Mouse (Mus musculus) C2C12 (cell line): ENCODE measurements around the gene Prr3. TPM values are rescaled to one million over a fixed set of nuclear protein-coding genes. Genes with fewer than 3 reads are reported as not detected.
"Not testable (repeated sequence)": the region's sequence is repeated elsewhere in the genome, so short reads cannot be mapped to it uniquely, and the experiment has no call there.

ENCODE experiments used
- H3K27me3 ChIP-seq: one replicate; pipeline ENCODE4 v1.6.1; 2011; ENCODE audit not compliant: control insufficient read depth, insufficient read depth, insufficient read length
- H3K36me3 ChIP-seq: one replicate; pipeline ENCODE4 v1.6.1; 2011; ENCODE audit not compliant: control insufficient read depth, insufficient read depth
- H3K4me3 ChIP-seq: one replicate; pipeline ENCODE4 v1.5.1; 2011; ENCODE audit warnings: mild to moderate bottlenecking, control low read depth; ENCODE audit not compliant: poor library complexity, insufficient read depth, severe bottlenecking
- H3K79me2 ChIP-seq: one replicate; pipeline ENCODE4 v1.6.1; 2011; ENCODE audit not compliant: control insufficient read depth, insufficient read depth
- H3K79me3 ChIP-seq: one replicate; pipeline ENCODE4 v1.6.1; 2011; ENCODE audit warnings: low read depth, control low read depth
- H3ac ChIP-seq: one replicate; pipeline ENCODE3; 2011; ENCODE audit warnings: low read depth; ENCODE audit not compliant: control insufficient read depth, insufficient read length
- CEBPB ChIP-seq: IDR thresholded peaks from one replicate; pipeline ENCODE4 v1.6.1; 2011; ENCODE audit warnings: low read depth, mild to moderate bottlenecking, control low read depth, moderate library complexity
- CTCF ChIP-seq: IDR thresholded peaks from one replicate; pipeline ENCODE4 v1.5.1; 2011; ENCODE audit not compliant: control insufficient read depth, insufficient read depth, insufficient read length
- FOSL1 ChIP-seq: IDR thresholded peaks from one replicate; pipeline ENCODE4 v1.8.0; 2011; ENCODE audit warnings: mild to moderate bottlenecking, low read length; ENCODE audit not compliant: poor library complexity, insufficient read depth, severe bottlenecking
- MAX ChIP-seq: IDR thresholded peaks from one replicate; pipeline ENCODE4 v1.6.1; 2011; ENCODE audit warnings: mild to moderate bottlenecking, control low read depth
- MYOD1 ChIP-seq: IDR thresholded peaks from one replicate; pipeline ENCODE4 v1.6.1; 2011; ENCODE audit warnings: low read depth; ENCODE audit not compliant: control insufficient read depth, insufficient read length
- MYOG ChIP-seq: IDR thresholded peaks from one replicate; pipeline ENCODE4 v1.6.1; 2011; ENCODE audit not compliant: control insufficient read depth, insufficient read length; ENCODE audit errors: extremely low read depth
- USF1 ChIP-seq: IDR thresholded peaks from one replicate; pipeline ENCODE4 v1.6.1; 2011; ENCODE audit warnings: low read depth, mild to moderate bottlenecking, control low read depth, moderate library complexity
- polyA plus RNA-seq: library from polyadenylated mRNA; unstranded; fragments of >200 nt; fragmentation: generic; extraction: Trizol; gene quantifications from one replicate; pipeline ENCODE4 v1.2.1, GENCODE M21; 2012; ENCODE audit warnings: missing spikeins

Gene Prr3
- polyA plus RNA-seq, 1 experiment, result 13.7 TPM

- TF ChIP-seq MAX (no peak), USF1 (no peak), FOSL1 (no peak), MYOD1 (no peak), CEBPB (no peak), CTCF (no peak), MYOG (no peak)
- no peaks in the 10 kb centered on the region for H3K36me3 ChIP-seq
- H3K79me3 ChIP-seq, result peaks cover 64% of the 10 kb centered on the region
- H3K79me2 ChIP-seq, result peaks cover 91% of the 10 kb centered on the region
- H3K4me3 ChIP-seq, result no peak overlapping the region
- H3K27me3 ChIP-seq, result no peaks in the 10 kb centered on the region
- H3ac ChIP-seq, result no peak overlapping the region
Observed at GRCm38 (mm10) chr17:36019519-36019918, 39.5 kb upstream of the Prr3 start.

GRCm38 (mm10) chr17:36018979-36019378 is 38.9 kb upstream of the Prr3 start:
- no peaks in the 10 kb centered on the region for H3K27me3 ChIP-seq
- H3K79me2 ChIP-seq, result peaks cover 95% of the 10 kb centered on the region
- no peak for TF ChIP-seq CEBPB
- TF ChIP-seq MAX, result no peak
- no peak for TF ChIP-seq MYOG
- no peak for TF ChIP-seq MYOD1
- no peak for TF ChIP-seq CTCF
- no peak for TF ChIP-seq USF1
- no peak for TF ChIP-seq FOSL1
- no peaks in the 10 kb centered on the region for H3K36me3 ChIP-seq
- no peak overlapping the region for H3K4me3 ChIP-seq
- peaks cover 67% of the 10 kb centered on the region for H3K79me3 ChIP-seq
- H3ac ChIP-seq, result no peak overlapping the region

DNA sequence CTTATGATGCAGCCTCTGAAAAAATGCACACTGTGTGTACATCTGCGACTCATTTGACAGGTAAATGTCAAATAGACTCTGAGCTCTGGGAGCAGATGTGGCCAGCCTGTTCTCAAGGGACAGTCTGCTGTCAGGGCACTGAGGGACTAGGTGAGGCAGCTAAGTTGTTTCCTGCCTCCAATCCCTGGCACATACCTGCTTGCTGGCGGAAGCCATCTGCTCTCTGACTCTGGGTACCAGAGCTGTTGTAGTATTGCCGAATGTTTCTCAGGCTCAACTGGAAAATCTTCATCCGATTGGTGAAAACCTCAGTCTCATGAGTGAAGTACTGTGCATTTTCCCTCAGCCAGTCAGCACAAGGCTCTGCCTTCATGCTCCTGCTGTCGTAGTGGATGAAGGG is 37.0 kb upstream of the Prr3 start:
- Histone ChIP-seq H3K36me3 (no peaks in the 10 kb centered on the region), H3ac (no peak overlapping the region), H3K4me3 (no peak overlapping the region), H3K27me3 (no peaks in the 10 kb centered on the region), H3K79me3 (peaks cover 53% of the 10 kb centered on the region), H3K79me2 (peaks cover 81% of the 10 kb centered on the region)
- TF ChIP-seq CEBPB (no peak), MYOD1 (no peak), MAX (no peak), MYOG (no peak), FOSL1 (no peak)

- no peak for TF ChIP-seq CTCF
- TF ChIP-seq CEBPB, result no peak
- TF ChIP-seq FOSL1, result no peak
- TF ChIP-seq USF1, result no peak
- no peak for TF ChIP-seq MAX
- TF ChIP-seq MYOD1, result no peak
- TF ChIP-seq MYOG, result no peak
- no peaks in the 10 kb centered on the region for H3K36me3 ChIP-seq
- no peak overlapping the region for H3K4me3 ChIP-seq
- H3K79me3 ChIP-seq, result peaks cover 38% of the 10 kb centered on the region
- peaks cover 60% of the 10 kb centered on the region for H3K79me2 ChIP-seq
- H3K27me3 ChIP-seq, result no peaks in the 10 kb centered on the region
- H3ac ChIP-seq, result no peak overlapping the region
Observed at GRCm38 (mm10) chr17:36014977-36015376, 34.9 kb upstream of the Prr3 start.

- not testable (repeated sequence) for H3ac ChIP-seq, H3K4me3 ChIP-seq, H3K27me3 ChIP-seq
- Histone ChIP-seq H3K36me3 (peaks cover 19% of the 10 kb centered on the region), H3K79me2 (peaks cover 66% of the 10 kb centered on the region), H3K79me3 (peaks cover 56% of the 10 kb centered on the region)
Observed at GRCm38 (mm10) chr17:36004409-36004808, 24.4 kb upstream of the Prr3 start.

- no peak for TF ChIP-seq FOSL1
- no peak for TF ChIP-seq CTCF
- TF ChIP-seq CEBPB, result no peak
- no peak for TF ChIP-seq MYOD1
- TF ChIP-seq MAX, result no peak
- TF ChIP-seq USF1, result no peak
- TF ChIP-seq MYOG, result no peak
- Histone ChIP-seq H3ac (no peak overlapping the region), H3K79me2 (peaks cover 77% of the 10 kb centered on the region), H3K4me3 (no peak overlapping the region), H3K27me3 (no peaks in the 10 kb centered on the region), H3K79me3 (peaks cover 66% of the 10 kb centered on the region), H3K36me3 (peaks cover 19% of the 10 kb centered on the region)
Observed at GRCm38 (mm10) chr17:36003331-36003730, 23.3 kb upstream of the Prr3 start.
